Mouse (Mus musculus) heart, postnatal 0 days (tissue): ENCODE measurements at regions not wholly inside any gene's neighbourhood (a gene's known extent, or its start where the extent isn't known, plus 50 kb on each side); places are given as distances from the start of the nearest gene placed in this dataset.

ENCODE experiments used
- ATAC-seq: fragments of 200-750 bp; cut with Nextera tagmentation; 2 replicates; pipeline ENCODE4 v1.8.0; 2017; ENCODE audit warnings: low read depth, moderate number of reproducible peaks, moderate library complexity; ENCODE audit not compliant: insufficient read depth
- DNase-seq: peaks from one replicate; pipeline ENCODE4 v3.0.0-alpha.2; 2016; ENCODE audit warnings: low spot score
- H3K27ac ChIP-seq: fragments of 300-500 bp; sonication (generic); 2 replicates; pipeline ENCODE4 v1.5.1; 2014; ENCODE audit warnings: low read depth, mild to moderate bottlenecking
- H3K27me3 ChIP-seq: fragments of 300-500 bp; sonication (generic); 2 replicates; pipeline ENCODE4 v1.6.1; 2014; ENCODE audit warnings: low read length, mixed read lengths; ENCODE audit not compliant: control insufficient read depth, insufficient read depth
- H3K36me3 ChIP-seq: fragments of 300-500 bp; sonication (generic); replicated peaks from 2 replicates; pipeline ENCODE4 v1.6.1; 2014; ENCODE audit warnings: low read length, mixed read lengths; ENCODE audit not compliant: control insufficient read depth, insufficient read depth
- H3K4me1 ChIP-seq: fragments of 300-500 bp; sonication (generic); 2 replicates; pipeline ENCODE4 v1.6.1; 2014; ENCODE audit warnings: antibody characterized with exemption; ENCODE audit not compliant: control insufficient read depth, insufficient read depth
- H3K4me2 ChIP-seq: fragments of 300-500 bp; sonication (generic); 2 replicates; pipeline ENCODE4 v1.6.1; 2014; ENCODE audit warnings: low read depth, mild to moderate bottlenecking, low read length, moderate library complexity
- H3K4me3 ChIP-seq: fragments of 300-500 bp; sonication (generic); 2 replicates; pipeline ENCODE4 v1.5.1; 2014; ENCODE audit warnings: low read depth, low read length
- H3K9ac ChIP-seq: fragments of 300-500 bp; sonication (generic); replicated peaks from 2 replicates; pipeline ENCODE4 v1.6.1; 2014; ENCODE audit warnings: low read depth, low read length, mixed read lengths
- H3K9me3 ChIP-seq: fragments of 300-500 bp; sonication (generic); replicated peaks from 2 replicates; pipeline ENCODE4 v1.6.1; 2016; ENCODE audit warnings: low read length; ENCODE audit not compliant: control insufficient read depth
- CTCF ChIP-seq: IDR thresholded peaks from 2 replicates; pipeline ENCODE4 v1.5.1; 2016; ENCODE audit warnings: antibody characterized with exemption, control low read depth, low read depth
- EP300 ChIP-seq: IDR thresholded peaks from 2 replicates; pipeline ENCODE4 v1.6.1; 2016; ENCODE audit warnings: antibody characterized with exemption, low read depth
- WGBS: fragments of 180-500 bp; shearing (Covaris S2); extraction: QIAGEN DNeasy Blood & Tissue Kit; methylation state at CpG from one replicate; pipeline ENCODE4 v1.1.7; 2014; 5-methylcytosine and 5-hydroxymethylcytosine counted together

DNA sequence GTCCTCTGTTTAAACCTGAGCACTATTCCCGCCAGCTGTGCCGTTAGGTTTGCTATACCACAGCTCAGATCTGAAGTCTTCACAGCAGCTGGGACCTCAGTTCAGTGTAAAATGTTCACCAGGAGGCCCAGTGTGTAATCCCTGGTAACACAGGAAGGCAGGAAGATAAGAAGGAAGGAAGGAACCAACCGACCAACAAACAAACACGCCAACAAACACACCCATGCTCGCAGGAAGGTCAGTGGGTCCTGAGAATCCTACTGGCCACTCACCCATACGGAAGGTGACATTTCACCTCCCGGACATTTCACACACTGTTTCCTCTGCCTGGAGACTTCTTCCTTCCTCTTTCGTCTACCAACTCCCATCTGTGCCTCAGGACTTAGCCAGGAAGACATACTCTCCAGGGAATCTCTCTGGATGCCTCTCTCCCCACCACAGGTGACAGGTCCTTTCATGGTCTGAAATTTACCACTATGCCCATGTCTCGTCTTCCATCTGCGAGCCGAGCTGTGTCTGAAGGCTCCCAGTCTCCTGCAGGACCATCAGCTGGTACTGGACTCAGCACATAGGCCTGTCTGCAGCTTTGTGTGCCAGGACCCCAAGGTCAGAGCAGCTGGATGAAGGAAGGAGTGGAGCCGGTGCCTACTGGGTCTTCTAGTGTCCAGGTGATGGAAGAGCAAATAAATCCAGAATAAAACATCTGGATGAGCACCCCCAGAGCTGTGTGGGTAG lies 61.1 kb upstream of the Xpa start:
- 55% methylated on average over 12 of the region's 12 CpGs for WGBS
- H3K9me3 ChIP-seq, result no peaks in the 10 kb centered on the region
- 0 out of 2 replicates have a peak, but pooled peaks cover 3% of the 10 kb centered on the region for H3K27me3 ChIP-seq
- ATAC-seq (no peak), DNase-seq (no peak)
- no peak for TF ChIP-seq EP300
- no peak overlapping the region for H3K27ac ChIP-seq
- no peak overlapping the region for H3K9ac ChIP-seq
- H3K4me2 ChIP-seq, result no peak overlapping the region
- H3K36me3 ChIP-seq, result no peaks in the 10 kb centered on the region
- no peaks in the 10 kb centered on the region for H3K4me1 ChIP-seq
- H3K4me3 ChIP-seq, result no peak overlapping the region

DNA sequence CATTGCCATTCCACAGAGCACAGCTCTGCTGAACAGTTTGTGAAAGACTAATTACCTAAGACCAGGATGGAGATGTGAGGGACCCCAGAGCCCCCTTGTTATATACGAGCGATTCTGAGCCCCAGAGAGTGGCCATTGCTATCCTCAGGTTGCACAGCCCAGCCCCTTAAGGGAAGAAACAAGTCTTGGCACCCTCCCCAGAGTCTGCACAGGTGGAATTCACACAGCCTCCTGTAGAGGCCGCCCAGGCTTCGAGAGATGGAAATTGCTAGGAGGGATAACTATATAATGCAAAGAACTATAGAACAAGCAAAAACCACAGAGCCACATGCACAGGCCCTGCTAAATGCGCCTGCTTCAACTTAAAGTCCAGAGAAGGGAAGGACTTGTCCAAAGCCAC lies 62.7 kb upstream of the Xpa start:
- H3K27ac ChIP-seq, result no peak overlapping the region
- no peaks in the 10 kb centered on the region for H3K4me1 ChIP-seq
- ATAC-seq (peak; percentile 71), DNase-seq (peak; percentile 42)
- TF ChIP-seq CTCF (peak; percentile 51), EP300 (no peak)
- no peaks in the 10 kb centered on the region for H3K36me3 ChIP-seq
- WGBS, result 38% methylated on average over 5 of the region's 5 CpGs
- H3K27me3 ChIP-seq, result 0 out of 2 replicates have a peak, but pooled peaks cover 3% of the 10 kb centered on the region
- no peak overlapping the region for H3K4me3 ChIP-seq
- no peaks in the 10 kb centered on the region for H3K9me3 ChIP-seq
- H3K9ac ChIP-seq, result no peak overlapping the region
- H3K4me2 ChIP-seq, result no peak overlapping the region

DNA sequence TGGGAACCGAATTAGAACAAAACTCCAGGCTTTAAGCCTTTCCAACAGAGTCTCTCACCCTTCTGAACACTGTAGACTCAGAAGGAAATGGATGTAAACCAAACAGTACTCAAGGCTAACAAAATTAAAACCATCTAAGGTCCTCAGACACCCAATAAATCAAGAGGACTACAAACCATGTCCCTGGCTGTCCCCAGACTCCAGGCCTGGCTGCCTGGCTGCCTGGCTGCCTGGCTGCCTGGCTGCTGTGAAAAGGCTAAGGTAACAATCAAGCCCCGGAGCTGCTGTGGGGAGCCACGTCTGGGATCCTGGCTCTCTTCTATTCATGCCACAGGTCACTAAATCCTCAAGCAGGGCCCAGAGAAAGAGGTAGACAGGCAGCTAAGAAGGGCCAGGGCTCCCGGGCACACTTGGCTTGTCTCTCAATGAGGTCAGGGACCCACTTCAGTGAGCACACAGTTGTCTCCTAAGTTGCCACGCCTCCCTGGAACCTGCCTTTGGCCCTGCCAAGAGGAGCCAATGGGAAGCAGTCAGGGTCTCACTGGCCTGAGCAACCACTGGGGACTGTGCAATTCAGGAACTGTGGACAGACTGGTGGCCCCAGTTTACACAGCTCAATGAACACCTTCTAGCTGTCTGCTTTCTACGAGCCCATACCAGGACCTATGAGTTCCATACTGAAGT lies 72.6 kb upstream of the Xpa start:
- DNase-seq (no peak), ATAC-seq (no peak)
- Histone ChIP-seq H3K36me3 (no peaks in the 10 kb centered on the region), H3K27me3 (no peaks in the 10 kb centered on the region), H3K9ac (no peak overlapping the region), H3K27ac (no peak overlapping the region), H3K4me2 (no peak overlapping the region), H3K4me3 (no peak overlapping the region), H3K4me1 (no peaks in the 10 kb centered on the region), H3K9me3 (no peaks in the 10 kb centered on the region)
- WGBS, result 53% methylated on average over 6 of the region's 6 CpGs
- no peak for TF ChIP-seq EP300
- TF ChIP-seq CTCF, result no peak

DNA sequence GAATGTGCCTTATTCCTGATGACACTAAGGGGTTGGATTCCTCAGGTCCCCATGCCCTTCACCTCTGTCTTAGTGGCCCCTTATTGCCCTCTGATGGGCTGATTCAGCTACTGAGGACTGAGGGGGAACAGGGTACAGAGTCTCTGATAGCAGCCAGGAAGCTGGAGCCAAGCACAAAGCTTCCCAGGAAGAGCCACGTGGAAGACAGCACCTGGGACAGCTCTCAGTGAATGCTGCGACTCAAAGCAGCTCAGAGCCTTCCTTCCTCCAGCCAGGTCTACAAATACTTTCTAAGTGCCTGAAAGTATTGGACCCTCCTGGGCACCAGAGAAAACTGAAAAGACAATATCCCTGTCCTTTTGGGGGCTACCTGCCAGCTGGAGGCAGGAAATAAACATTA lies 72.3 kb upstream of the Foxe1 start:
- ATAC-seq (no peak), DNase-seq (no peak)
- H3K27ac ChIP-seq, result no peak overlapping the region
- H3K4me2 ChIP-seq, result no peak overlapping the region
- WGBS, result 0% methylated on average over 2 of the region's 2 CpGs
- H3K4me1 ChIP-seq, result no peaks in the 10 kb centered on the region
- H3K4me3 ChIP-seq, result no peak overlapping the region
- H3K9ac ChIP-seq, result no peak overlapping the region
- H3K36me3 ChIP-seq, result no peaks in the 10 kb centered on the region
- H3K27me3 ChIP-seq, result 0 out of 2 replicates have a peak, but pooled peaks cover 3% of the 10 kb centered on the region
- no peaks in the 10 kb centered on the region for H3K9me3 ChIP-seq
- TF ChIP-seq EP300, result no peak

DNA sequence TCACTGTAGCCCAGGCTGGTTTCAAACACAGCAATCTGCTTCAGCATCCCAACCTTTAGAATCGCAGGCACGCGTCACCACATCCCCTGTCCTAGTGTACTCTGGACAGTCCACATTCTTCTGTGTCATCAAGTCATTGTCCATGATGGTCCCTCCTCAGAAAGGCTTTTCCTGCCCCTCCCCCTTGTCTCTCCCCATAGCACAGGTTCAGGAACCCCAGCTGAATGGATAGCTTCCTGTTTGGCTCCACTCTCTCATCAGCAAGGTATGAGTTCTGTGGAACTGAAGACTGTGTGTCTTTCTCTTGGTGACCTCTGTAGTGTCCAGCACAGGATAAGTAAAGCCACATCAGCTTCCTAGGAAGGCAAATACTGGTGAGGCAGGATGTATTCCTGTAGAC lies 67.6 kb upstream of the Foxe1 start:
- H3K4me3 ChIP-seq, result no peak overlapping the region
- no peak overlapping the region for H3K9ac ChIP-seq
- H3K4me2 ChIP-seq, result no peak overlapping the region
- WGBS, result 75% methylated on average over 3 of the region's 3 CpGs
- DNase-seq, result no peak
- 0 out of 2 replicates have a peak, but pooled peaks cover 3% of the 10 kb centered on the region for H3K27me3 ChIP-seq
- TF ChIP-seq EP300 (no peak), CTCF (no peak)
- peaks cover 6% of the 10 kb centered on the region for H3K4me1 ChIP-seq
- H3K36me3 ChIP-seq, result no peaks in the 10 kb centered on the region
- H3K27ac ChIP-seq, result no peak overlapping the region; the same call in 1 of the 2 replicates
- no peaks in the 10 kb centered on the region for H3K9me3 ChIP-seq
- ATAC-seq, result peak; percentile 48; the same call in 1 of the 2 replicates
